Mouse (Mus musculus) gonadal fat pad, adult 2 months (tissue): ENCODE results near the gene Fads2. TPM values are rescaled to one million over a fixed set of nuclear protein-coding genes. Genes with fewer than 3 reads are reported as not detected.

Experiments
- DNase-seq: peaks from one replicate; pipeline ENCODE4 v3.0.0-alpha.2; 2012; ENCODE audit warnings: low read depth
- polyA plus RNA-seq: library from polyadenylated mRNA; depleted of rRNA; stranded (reverse); fragments of >200 nt; gene quantifications from 2 replicates; pipeline ENCODE4 v1.2.3, GENCODE M21; 2012; rRNA removed

Gene Fads2
- polyA plus RNA-seq, 1 experiment: 318 TPM

GRCm38 (mm10) chr19:10014824-10015223, 86.7 kb downstream of the Fads2 start:
- DNase-seq: no peak

GRCm38 (mm10) chr19:10013913-10014312, 87.6 kb downstream of the Fads2 start:
- DNase-seq: no peak

GRCm38 (mm10) chr19:10013348-10013747, 88.2 kb downstream of the Fads2 start:
- no peak for DNase-seq

- DNase-seq: no peak
Observed at GRCm38 (mm10) chr19:10012827-10013278, 88.7 kb downstream of the Fads2 start.

Other genes starting within 250 kb of the Fads2 start
- 5.1 and 5.6 TPM in 2 replicates for gene Incenp, start 202.2 kb downstream of the Fads2 start, polyA plus RNA-seq
- 2,066 and 2,440 TPM in 2 replicates for gene Fth1, start 121.1 kb downstream of the Fads2 start, polyA plus RNA-seq
- 2.0 and 2.7 TPM in 2 replicates for gene Best1, start 100.1 kb downstream of the Fads2 start, polyA plus RNA-seq
- 28.9 and 31.0 TPM in 2 replicates for gene Rab3il1, start 100.1 kb downstream of the Fads2 start, polyA plus RNA-seq
- gene Fads3, start 60.2 kb downstream of the Fads2 start, polyA plus RNA-seq: 317 and 687 TPM in 2 replicates
- gene Fads1, start 81.1 kb upstream of the Fads2 start, polyA plus RNA-seq: 111 and 198 TPM in 2 replicates
- 131 and 209 TPM in 2 replicates for gene Tmem258, start 102.3 kb upstream of the Fads2 start, polyA plus RNA-seq
- gene Fen1, start 102.4 kb upstream of the Fads2 start, polyA plus RNA-seq: 10.5 and 11.0 TPM in 2 replicates
- 7.3 and 7.6 TPM in 2 replicates for gene Myrf, start 139.0 kb upstream of the Fads2 start, polyA plus RNA-seq
- gene Dagla, start 203.1 kb upstream of the Fads2 start, polyA plus RNA-seq: 10.1 and 11.5 TPM in 2 replicates